Mouse (Mus musculus) heart, adult 2 months (tissue): ENCODE measurements at regions not wholly inside any gene's neighbourhood (a gene's known extent, or its start where the extent isn't known, plus 50 kb on each side); places are given as distances from the start of the nearest gene placed in this dataset.

ENCODE experiments used
- DNase-seq, 2 experiments: peaks; one replicate each; pipeline ENCODE4 v3.0.0; 2021
- H3K27ac ChIP-seq: fragments of 200-600 bp; 2 replicates; pipeline ENCODE4 v1.8.1; 2022
- H3K27me3 ChIP-seq: fragments of 200-500 bp; 2 replicates; pipeline ENCODE4 v1.6.1; 2012; ENCODE audit warnings: mild to moderate bottlenecking, low read length, inconsistent platforms, mixed read lengths; ENCODE audit not compliant: control insufficient read depth, insufficient read depth
- H3K36me3 ChIP-seq: fragments of 200-500 bp; 2 replicates; pipeline ENCODE4 v1.6.1; 2012; ENCODE audit warnings: low read length, inconsistent platforms; ENCODE audit not compliant: control insufficient read depth, insufficient read depth
- H3K4me1 ChIP-seq: fragments of 200-500 bp; 2 replicates; pipeline ENCODE4 v1.6.1; 2011; ENCODE audit warnings: low read length; ENCODE audit not compliant: control insufficient read depth, insufficient read depth
- H3K4me3 ChIP-seq: fragments of 200-600 bp; 2 replicates; pipeline ENCODE4 v1.8.1; 2022
- H3K79me2 ChIP-seq: fragments of 200-500 bp; replicated peaks from 2 replicates; pipeline ENCODE4 v1.6.1; 2012; ENCODE audit warnings: mild to moderate bottlenecking, inconsistent platforms, low read length, moderate library complexity, mixed read lengths; ENCODE audit not compliant: control insufficient read depth, insufficient read depth
- H3K9ac ChIP-seq: fragments of 200-500 bp; 2 replicates; pipeline ENCODE4 v1.6.1; 2012; ENCODE audit warnings: low read depth, mild to moderate bottlenecking, control low read depth, inconsistent platforms, low read length, mixed read lengths
- CTCF ChIP-seq: fragments of 200-600 bp; IDR thresholded peaks from 2 replicates; pipeline ENCODE4 v1.8.1; 2022; ENCODE audit warnings: antibody characterized with exemption, mild to moderate bottlenecking, moderate library complexity
- EP300 ChIP-seq: fragments of 200-500 bp; IDR thresholded peaks from 2 replicates; pipeline ENCODE4 v1.6.1; 2011; ENCODE audit warnings: low read depth, low read length, control low read depth; ENCODE audit not compliant: insufficient read depth
- WGBS: fragments of 180-500 bp; shearing (Covaris S2); methylation state at CpG from one replicate; pipeline ENCODE4 v1.1.7; 2018; 5-methylcytosine and 5-hydroxymethylcytosine counted together
- intact Hi-C: fragments of 180-260 bp; cut with DNase I; formaldehyde crosslinking; loops from one replicate; pipeline ENCODE4 v1.15.1; 2025

DNA sequence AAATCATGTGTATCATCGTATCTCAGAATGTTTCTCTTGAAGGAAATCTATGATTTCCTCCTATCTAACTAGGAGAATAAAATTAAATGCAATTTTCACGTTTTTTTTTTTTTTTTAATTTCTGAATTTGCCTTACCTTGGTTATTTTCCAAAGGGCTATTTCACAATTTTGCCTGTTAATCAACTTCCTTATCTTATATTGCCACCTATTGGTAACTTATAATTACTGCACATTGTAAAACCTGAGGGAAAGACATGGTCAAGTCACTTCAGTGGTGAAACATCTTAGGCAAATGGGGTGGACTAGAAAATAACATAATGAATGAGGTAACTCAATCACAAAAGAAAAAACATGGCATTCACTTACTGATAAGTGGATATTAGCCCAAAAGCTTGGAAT, 232.0 kb downstream of the Nap1l3 start:
- TF ChIP-seq CTCF (peak; percentile 28), EP300 (no peak)
- no peak overlapping the region for H3K27ac ChIP-seq
- no peak overlapping the region for H3K4me3 ChIP-seq
- WGBS = 35% methylated on average over 2 of the region's 2 CpGs
- no peaks in the 10 kb centered on the region for H3K36me3 ChIP-seq
- no peaks in the 10 kb centered on the region for H3K27me3 ChIP-seq
- H3K4me1 ChIP-seq = no peaks in the 10 kb centered on the region
- no peaks in the 10 kb centered on the region for H3K79me2 ChIP-seq
- intact Hi-C loops = no loop called here
- no peak for DNase-seq
- H3K9ac ChIP-seq = no peak overlapping the region
